Mouse (Mus musculus) CH12.LX (cell line): ENCODE measurements at regions not wholly inside any gene's neighbourhood (a gene's known extent, or its start where the extent isn't known, plus 50 kb on each side); places are given as distances from the start of the nearest gene placed in this dataset.

Experiments
- CTCF ChIP-seq, 2 experiments: IDR thresholded peaks in 1 of 2; conservative IDR thresholded peaks in 1 of 2; 2 replicates each; pipeline ENCODE4 v1.5.1; 2011 to 2012; ENCODE audit warnings: low read depth in 2 of 2, low read length in 2 of 2, improper control_type of control experiment in 1 of 2, inconsistent platforms in 1 of 2, mild to moderate bottlenecking in 1 of 2, moderate library complexity in 1 of 2
- E2F4 ChIP-seq: IDR thresholded peaks from 2 replicates; pipeline ENCODE4 v1.6.1; 2011; ENCODE audit warnings: low read depth, low read length, improper control_type of control experiment; ENCODE audit not compliant: insufficient replicate concordance
- EP300 ChIP-seq: IDR thresholded peaks from 2 replicates; pipeline ENCODE4 v1.6.1; 2011; ENCODE audit warnings: low read length, improper control_type of control experiment
- JUN ChIP-seq: IDR thresholded peaks from 2 replicates; pipeline ENCODE4 v1.6.1; 2011; ENCODE audit warnings: low read depth, mild to moderate bottlenecking, low read length, improper control_type of control experiment, moderate library complexity; ENCODE audit not compliant: insufficient read depth
- POLR2A ChIP-seq: IDR thresholded peaks from 2 replicates; pipeline ENCODE4 v1.6.1; 2011; ENCODE audit warnings: low read depth, mild to moderate bottlenecking, improper control_type of control experiment, low read length
- TCF12 ChIP-seq: IDR thresholded peaks from 2 replicates; pipeline ENCODE4 v1.6.1; 2014; ENCODE audit warnings: low read depth, mild to moderate bottlenecking, inconsistent platforms, low read length, improper control_type of control experiment
- UBTF ChIP-seq: IDR thresholded peaks from 2 replicates; pipeline ENCODE4 v1.6.1; 2012; ENCODE audit warnings: low read depth, mild to moderate bottlenecking, inconsistent platforms, low read length, improper control_type of control experiment, moderate library complexity
- USF1 ChIP-seq: IDR thresholded peaks from 2 replicates; pipeline ENCODE4 v1.6.1; 2014; ENCODE audit warnings: low read depth, mild to moderate bottlenecking, inconsistent platforms, low read length, improper control_type of control experiment
- ZC3H11A ChIP-seq: IDR thresholded peaks from 2 replicates; pipeline ENCODE4 v1.6.1; 2012; ENCODE audit warnings: low read depth, mild to moderate bottlenecking, inconsistent platforms, low read length, improper control_type of control experiment

DNA sequence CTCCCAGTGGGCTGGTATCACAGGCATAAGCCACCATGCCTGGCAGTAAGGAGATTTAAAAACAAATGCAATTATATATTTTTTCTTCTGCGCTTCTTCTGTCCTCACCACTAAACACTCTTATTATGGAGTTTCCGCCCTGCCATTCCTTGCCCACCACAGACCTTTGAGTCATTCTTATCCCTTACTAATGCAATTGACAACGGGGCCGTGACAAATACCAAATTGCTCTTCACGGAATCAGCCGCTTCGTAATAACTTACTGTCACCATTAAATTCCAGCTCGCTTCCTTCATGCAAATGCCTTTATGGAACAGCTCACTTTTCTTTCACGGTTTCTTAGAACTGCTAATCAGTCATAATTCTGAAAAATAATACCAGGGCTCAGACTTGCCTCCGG lies 59.4 kb upstream of the Dhx40 start:
- no peak for TF ChIP-seq CTCF (conservative IDR thresholded peaks at IDR 0.05 in 1 of 2, IDR thresholded peaks at IDR 0.05 in 1 of 2; ENCODE audit: low read depth in 2 of 2, low read length in 2 of 2)
- no peak for TF ChIP-seq ZC3H11A
- TF ChIP-seq UBTF: no peak
- no peak for TF ChIP-seq USF1
- TF ChIP-seq POLR2A: no peak
- TF ChIP-seq JUN: no peak
- no peak for TF ChIP-seq EP300
- no peak for TF ChIP-seq TCF12
- no peak for TF ChIP-seq E2F4
